Mouse (Mus musculus) stomach, postnatal 0 days (tissue): Measurements from ENCODE around the gene Nup54. TPM values are rescaled to one million over a fixed set of nuclear protein-coding genes. Genes with fewer than 3 reads are reported as not detected.

Experiments
- ATAC-seq: fragments of 200-750 bp; cut with Nextera tagmentation; 2 replicates; pipeline ENCODE4 v1.8.0; 2017; ENCODE audit not compliant: low FRiP score, low TSS enrichment
- DNase-seq: peaks from one replicate; pipeline ENCODE4 v3.0.0-alpha.2; 2016; ENCODE audit warnings: low spot score
- H3K27ac ChIP-seq: fragments of 300-500 bp; sonication (generic); replicated peaks from 2 replicates; pipeline ENCODE4 v1.5.1; 2014; ENCODE audit warnings: mild to moderate bottlenecking, control low read depth
- H3K27me3 ChIP-seq: fragments of 300-500 bp; sonication (generic); 2 replicates; pipeline ENCODE4 v1.6.1; 2014; ENCODE audit warnings: low read length; ENCODE audit not compliant: control insufficient read depth, insufficient read depth
- H3K36me3 ChIP-seq: fragments of 300-500 bp; sonication (generic); 2 replicates; pipeline ENCODE4 v1.6.1; 2014; ENCODE audit warnings: low read length, mixed read lengths; ENCODE audit not compliant: control insufficient read depth, insufficient read depth
- H3K4me1 ChIP-seq: fragments of 300-500 bp; sonication (generic); replicated peaks from 2 replicates; pipeline ENCODE4 v1.6.1; 2014; ENCODE audit warnings: antibody characterized with exemption; ENCODE audit not compliant: control insufficient read depth, insufficient read depth
- H3K4me2 ChIP-seq: fragments of 300-500 bp; sonication (generic); replicated peaks from 2 replicates; pipeline ENCODE4 v1.6.1; 2014; ENCODE audit warnings: low read depth, mild to moderate bottlenecking, control low read depth, moderate library complexity
- H3K4me3 ChIP-seq: fragments of 300-500 bp; sonication (generic); 2 replicates; pipeline ENCODE4 v1.5.1; 2014; ENCODE audit warnings: low read depth, low read length, control low read depth
- H3K9ac ChIP-seq: fragments of 300-500 bp; sonication (generic); 2 replicates; pipeline ENCODE4 v1.6.1; 2014; ENCODE audit warnings: mild to moderate bottlenecking, low read length, control low read depth, mixed read lengths
- H3K9me3 ChIP-seq: fragments of 300-500 bp; sonication (generic); 2 replicates; pipeline ENCODE4 v1.6.1; 2016; ENCODE audit warnings: low read length; ENCODE audit not compliant: control insufficient read depth
- CTCF ChIP-seq: IDR thresholded peaks from 2 replicates; pipeline ENCODE4 v1.5.1; 2016; ENCODE audit warnings: antibody characterized with exemption, low read depth, mild to moderate bottlenecking, moderate library complexity
- EP300 ChIP-seq: optimal IDR thresholded peaks from 2 replicates; pipeline ENCODE3; 2016; ENCODE audit warnings: antibody characterized with exemption
- WGBS: fragments of 180-500 bp; shearing (Covaris S2); extraction: QIAGEN DNeasy Blood & Tissue Kit; methylation state at CpG from one replicate; pipeline ENCODE4 v1.1.7; 2014; 5-methylcytosine and 5-hydroxymethylcytosine counted together
- polyA plus RNA-seq: library from polyadenylated mRNA; unstranded; fragments of >200 nt; fragmentation: Nextera tagmentation; extraction: Ambion mirVana; gene quantifications from 2 replicates; pipeline ENCODE4 v1.2.1, GENCODE M21; 2015

Gene Nup54
- polyA plus RNA-seq, 1 experiment from 2014 or later: 21.4 TPM

DNA sequence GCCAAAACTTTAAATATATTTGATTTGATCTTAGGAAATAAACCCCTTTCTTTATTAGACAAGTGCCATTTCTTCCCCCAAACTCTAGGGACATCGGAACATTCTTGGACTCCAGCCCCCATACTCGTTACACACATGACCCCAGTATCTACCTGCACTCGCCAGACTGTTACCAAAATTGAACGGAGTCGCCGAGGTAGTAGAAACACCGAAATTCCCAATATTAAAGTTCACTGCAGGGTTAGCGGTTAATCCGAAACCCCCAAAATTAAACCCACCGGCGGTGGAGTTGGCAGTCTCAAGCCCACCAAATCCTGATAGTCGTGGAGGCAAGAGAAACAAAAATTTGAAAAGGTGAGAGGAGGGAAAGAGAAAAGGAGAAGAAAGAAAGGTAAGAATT is 949 bp downstream of the Nup54 start:
- Histone ChIP-seq H3K4me2 (peak overlapping the region; percentile 95), H3K9me3 (no peaks in the 10 kb centered on the region), H3K27me3 (no peaks in the 10 kb centered on the region), H3K27ac (no peak overlapping the region), H3K4me3 (peak overlapping the region; percentile 98), H3K36me3 (no peaks in the 10 kb centered on the region; the same call in 1 of the 2 replicates), H3K9ac (peak overlapping the region; percentile 90), H3K4me1 (no peaks in the 10 kb centered on the region)
- DNase-seq (no peak), ATAC-seq (no peak)
- under 1% methylated on average over 12 of the region's 12 CpGs for WGBS
- TF ChIP-seq EP300: no peak
- no peak for TF ChIP-seq CTCF

GRCm38 (mm10) chr5:92431611-92432010 is 3.4 kb downstream of the Nup54 start:
- Histone ChIP-seq H3K27me3 (no peaks in the 10 kb centered on the region), H3K36me3 (peaks cover 9% of the 10 kb centered on the region; the same call in 1 of the 2 replicates), H3K9me3 (no peaks in the 10 kb centered on the region), H3K4me2 (no peak overlapping the region), H3K9ac (no peak overlapping the region), H3K4me3 (no peak overlapping the region), H3K4me1 (no peaks in the 10 kb centered on the region), H3K27ac (no peak overlapping the region)
- DNase-seq (no peak), ATAC-seq (no peak)
- TF ChIP-seq CTCF: no peak
- TF ChIP-seq EP300: no peak
- WGBS: 67% methylated on average over 7 of the region's 7 CpGs

GRCm38 (mm10) chr5:92430723-92431122 is 4.3 kb downstream of the Nup54 start:
- Histone ChIP-seq H3K27ac (no peak overlapping the region), H3K9me3 (no peaks in the 10 kb centered on the region), H3K9ac (no peak overlapping the region), H3K27me3 (no peaks in the 10 kb centered on the region), H3K36me3 (peaks cover 9% of the 10 kb centered on the region; the same call in 1 of the 2 replicates), H3K4me1 (no peaks in the 10 kb centered on the region), H3K4me2 (no peak overlapping the region), H3K4me3 (no peak overlapping the region)
- no peak for TF ChIP-seq CTCF
- TF ChIP-seq EP300: no peak
- no peak for DNase-seq
- WGBS: 60% methylated on average over 5 of the region's 5 CpGs
- ATAC-seq: no peak

DNA sequence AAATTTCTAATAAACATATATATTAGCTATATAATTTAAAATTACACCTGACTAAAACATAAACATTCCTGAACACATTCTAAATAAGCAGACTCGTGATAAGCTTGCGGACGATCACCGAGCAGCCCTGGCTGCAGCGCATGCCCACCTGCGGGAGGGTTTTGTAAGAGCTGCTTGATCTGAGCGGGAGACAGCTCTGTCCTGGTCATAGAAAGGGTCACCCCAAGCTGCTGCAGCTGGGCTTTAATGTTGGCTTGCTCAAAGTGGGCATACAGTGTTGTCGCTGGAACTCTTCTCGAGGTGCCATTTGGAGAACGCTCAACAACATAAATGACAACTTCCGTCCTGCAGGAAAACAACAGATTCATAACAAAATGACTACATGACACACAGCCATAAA is 10.9 kb downstream of the Nup54 start:
- Histone ChIP-seq H3K4me3 (no peak overlapping the region), H3K4me2 (no peak overlapping the region), H3K36me3 (peaks cover 26% of the 10 kb centered on the region; the same call in 1 of the 2 replicates), H3K27me3 (no peaks in the 10 kb centered on the region), H3K9me3 (no peaks in the 10 kb centered on the region), H3K9ac (no peak overlapping the region), H3K4me1 (no peaks in the 10 kb centered on the region), H3K27ac (no peak overlapping the region)
- ATAC-seq (no peak), DNase-seq (no peak)
- TF ChIP-seq EP300: no peak
- TF ChIP-seq CTCF: no peak
- WGBS: 90% methylated on average over 11 of the region's 11 CpGs

DNA sequence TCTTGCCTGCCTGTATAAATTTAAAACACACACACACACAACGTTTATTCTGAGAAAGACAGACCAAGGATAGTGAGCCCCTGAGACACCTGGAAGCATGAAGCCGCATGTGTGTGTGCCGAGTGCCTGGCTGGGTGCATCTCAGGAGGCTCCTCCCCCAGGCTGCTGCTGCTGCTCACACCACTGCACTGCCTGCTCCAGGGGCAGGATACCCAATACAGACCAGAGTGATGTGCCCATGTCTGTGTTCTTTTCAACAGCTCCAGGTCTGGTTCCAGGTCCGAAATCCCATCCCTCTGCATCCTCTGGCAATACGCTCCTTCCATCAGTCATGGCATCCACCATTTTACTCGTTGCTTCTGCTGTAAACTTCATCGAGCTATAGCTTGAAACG is 21.0 kb downstream of the Nup54 start:
- ATAC-seq (no peak), DNase-seq (no peak)
- no peak overlapping the region for H3K9ac ChIP-seq
- no peaks in the 10 kb centered on the region for H3K27me3 ChIP-seq
- peaks cover 13% of the 10 kb centered on the region for H3K36me3 ChIP-seq
- H3K4me1 ChIP-seq: no peaks in the 10 kb centered on the region
- no peaks in the 10 kb centered on the region for H3K9me3 ChIP-seq
- H3K4me3 ChIP-seq: no peak overlapping the region
- no peak overlapping the region for H3K27ac ChIP-seq
- WGBS: 84% methylated on average over 8 of the region's 8 CpGs
- TF ChIP-seq CTCF (no peak), EP300 (no peak)
- no peak overlapping the region for H3K4me2 ChIP-seq

DNA sequence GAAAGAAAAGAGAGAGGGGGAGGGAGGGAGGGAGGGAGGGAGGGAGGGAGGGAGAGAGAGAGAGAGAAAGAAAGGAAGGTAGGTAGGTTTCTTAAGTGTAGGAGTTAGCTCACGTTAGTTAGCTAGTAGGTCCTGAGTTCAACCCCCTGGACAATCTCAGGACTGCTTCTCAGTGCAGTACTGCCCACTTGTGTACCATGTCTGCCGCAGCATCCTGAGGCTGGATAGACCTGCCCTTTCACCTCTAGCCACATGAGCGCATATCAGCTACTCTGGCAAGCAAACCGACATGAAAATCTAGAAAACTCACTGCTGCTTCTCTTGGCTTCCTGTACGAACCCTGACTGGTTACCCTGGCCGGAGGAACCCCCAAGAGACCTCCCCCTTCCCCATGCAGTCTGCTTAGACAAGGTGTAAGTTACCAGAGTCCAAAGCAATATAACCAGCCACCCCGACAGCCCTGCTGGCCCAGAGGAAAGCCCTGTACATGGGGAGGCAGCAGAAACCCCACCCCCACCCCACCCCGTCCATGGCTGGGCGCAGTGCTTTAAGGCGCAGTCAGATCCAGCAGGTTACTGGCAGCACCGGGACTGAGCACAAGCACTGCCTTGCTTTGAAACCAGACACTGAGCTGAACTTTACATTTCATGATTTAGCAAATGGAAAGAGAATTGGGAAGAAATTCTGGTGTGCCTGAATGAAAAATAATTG is 21.6 kb downstream of the Nup54 start:
- TF ChIP-seq EP300: no peak
- TF ChIP-seq CTCF: no peak
- Histone ChIP-seq H3K9ac (no peak overlapping the region), H3K27ac (no peak overlapping the region), H3K4me2 (no peak overlapping the region), H3K36me3 (peaks cover 12% of the 10 kb centered on the region), H3K4me3 (no peak overlapping the region), H3K9me3 (no peaks in the 10 kb centered on the region), H3K27me3 (no peaks in the 10 kb centered on the region), H3K4me1 (no peaks in the 10 kb centered on the region)
- DNase-seq (no peak), ATAC-seq (no peak)
- 87% methylated on average over 11 of the region's 11 CpGs for WGBS
